Mouse (Mus musculus) embryonic facial prominence, embryonic 12.5 days (tissue): Measurements from ENCODE around the gene Whrn. TPM values are rescaled to one million over a fixed set of nuclear protein-coding genes. Genes with fewer than 3 reads are reported as not detected.

Experiments
- ATAC-seq: fragments of 200-750 bp; cut with Nextera tagmentation; 2 replicates; pipeline ENCODE4 v1.8.0; 2017; ENCODE audit not compliant: insufficient number of reproducible peaks, insufficient read depth, low FRiP score, low TSS enrichment
- H3K27ac ChIP-seq: fragments of 300-500 bp; sonication (generic); 2 replicates; pipeline ENCODE4 v1.5.1; 2016; ENCODE audit warnings: mild to moderate bottlenecking
- H3K27me3 ChIP-seq: fragments of 300-500 bp; sonication (generic); 2 replicates; pipeline ENCODE4 v1.6.1; 2016; ENCODE audit warnings: mild to moderate bottlenecking, moderate library complexity
- H3K36me3 ChIP-seq: fragments of 300-500 bp; sonication (generic); 2 replicates; pipeline ENCODE4 v1.6.1; 2016; ENCODE audit warnings: mild to moderate bottlenecking
- H3K4me1 ChIP-seq: fragments of 300-500 bp; sonication (generic); 2 replicates; pipeline ENCODE4 v1.6.1; 2016
- H3K4me2 ChIP-seq: fragments of 300-500 bp; sonication (generic); replicated peaks from 2 replicates; pipeline ENCODE4 v1.6.1; 2016; ENCODE audit warnings: mild to moderate bottlenecking, moderate library complexity
- H3K4me3 ChIP-seq: fragments of 300-500 bp; sonication (generic); 2 replicates; pipeline ENCODE4 v1.5.1; 2016; ENCODE audit warnings: mild to moderate bottlenecking
- H3K9ac ChIP-seq: fragments of 300-500 bp; sonication (generic); 2 replicates; pipeline ENCODE4 v1.6.1; 2016; ENCODE audit warnings: mild to moderate bottlenecking, moderate library complexity
- H3K9me3 ChIP-seq: fragments of 300-500 bp; sonication (generic); 2 replicates; pipeline ENCODE4 v1.6.1; 2016; ENCODE audit warnings: mild to moderate bottlenecking, moderate library complexity
- WGBS: fragments of 180-500 bp; shearing (Covaris S2); methylation state at CpG from one replicate; pipeline ENCODE4 v1.1.7; 2016; 5-methylcytosine and 5-hydroxymethylcytosine counted together
- polyA plus RNA-seq: library from polyadenylated mRNA; unstranded; fragments of >200 nt; fragmentation: Nextera tagmentation; extraction: Ambion mirVana; gene quantifications from 2 replicates; pipeline ENCODE4 v1.2.1, GENCODE M21; 2016

Whrn gene
- polyA plus RNA-seq, 1 experiment from 2014 or later: 8.6 TPM

DNA sequence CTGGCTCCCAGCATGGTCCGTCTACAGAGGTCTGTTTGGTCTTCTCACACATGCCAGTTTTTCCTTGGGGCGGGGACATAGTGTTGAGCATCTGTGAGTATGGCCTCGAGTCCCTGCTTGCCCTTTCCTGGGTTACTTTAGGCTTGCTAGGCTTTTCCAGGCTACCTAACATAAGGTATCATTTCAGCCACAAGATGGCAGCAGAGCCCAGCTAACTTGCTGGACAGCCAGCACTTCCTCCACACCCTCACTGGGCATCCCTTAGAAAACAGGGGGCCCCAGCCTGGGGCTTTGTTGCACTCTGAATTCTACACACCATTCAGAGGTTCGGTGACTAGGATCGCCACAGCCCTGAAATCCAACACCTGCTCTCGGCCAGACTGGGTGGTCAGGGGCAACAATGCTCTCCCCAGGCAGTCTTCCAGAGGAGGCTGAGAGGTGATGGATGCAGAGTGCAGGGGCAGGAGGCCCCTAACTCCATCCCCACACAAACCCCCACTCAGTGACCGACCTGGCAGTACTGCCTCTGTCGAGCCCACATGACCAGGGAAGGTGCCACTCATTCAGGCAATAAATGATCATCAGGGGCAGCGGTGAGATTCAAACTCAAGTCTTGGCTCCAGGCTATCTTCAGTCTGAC lies 78.4 kb downstream of the Whrn start:
- Histone ChIP-seq H3K36me3 (no peaks in the 10 kb centered on the region; the same call in 1 of the 2 replicates), H3K9me3 (no peaks in the 10 kb centered on the region), H3K9ac (peak overlapping the region; percentile 33; the same call in 1 of the 2 replicates), H3K4me3 (no peak overlapping the region), H3K27ac (no peak overlapping the region), H3K4me2 (no peak overlapping the region), H3K27me3 (no peaks in the 10 kb centered on the region), H3K4me1 (peaks cover 3% of the 10 kb centered on the region; the same call in 1 of the 2 replicates)
- 18% methylated on average over 9 of the region's 9 CpGs for WGBS
- ATAC-seq: peak; percentile 23; the same call in 1 of the 2 replicates

GRCm38 (mm10) chr4:63414951-63415350 lies 80.8 kb downstream of the Whrn start:
- Histone ChIP-seq H3K4me2 (no peak overlapping the region), H3K4me1 (peaks cover 3% of the 10 kb centered on the region; the same call in 1 of the 2 replicates), H3K27ac (no peak overlapping the region), H3K36me3 (no peaks in the 10 kb centered on the region; the same call in 1 of the 2 replicates), H3K9me3 (no peaks in the 10 kb centered on the region), H3K27me3 (no peaks in the 10 kb centered on the region), H3K9ac (no peak overlapping the region), H3K4me3 (no peak overlapping the region)
- 67% methylated on average over 5 of the region's 5 CpGs for WGBS
- ATAC-seq: no peak

GRCm38 (mm10) chr4:63411222-63411621 lies 84.6 kb downstream of the Whrn start:
- no peak overlapping the region for H3K4me3 ChIP-seq
- no peak overlapping the region for H3K4me2 ChIP-seq

GRCm38 (mm10) chr4:63410583-63410934 lies 85.2 kb downstream of the Whrn start:
- WGBS: under 1% methylated on average over 19 of the region's 19 CpGs
- Histone ChIP-seq H3K36me3 (no peaks in the 10 kb centered on the region), H3K4me3 (peak overlapping the region; percentile 55), H3K27ac (0 out of 2 replicates have a peak overlapping the region, but pooled peaks have one; percentile 33), H3K9me3 (no peaks in the 10 kb centered on the region), H3K4me1 (peaks cover 14% of the 10 kb centered on the region; the same call in 1 of the 2 replicates), H3K4me2 (peak overlapping the region; percentile 98), H3K9ac (peak overlapping the region; percentile 54), H3K27me3 (no peaks in the 10 kb centered on the region)
- peak; percentile 89 for ATAC-seq

More at GRCm38 (mm10) chr4:63411222-63411621, 84.6 kb downstream of the Whrn start:
- whole genome bisulfite sequencing: 61% methylated on average over 5 of the region's 5 CpGs
- Histone ChIP-seq H3K9me3 (no peaks in the 10 kb centered on the region), H3K4me1 (peaks cover 14% of the 10 kb centered on the region; the same call in 1 of the 2 replicates), H3K36me3 (no peaks in the 10 kb centered on the region; the same call in 1 of the 2 replicates), H3K9ac (no peak overlapping the region), H3K27ac (no peak overlapping the region), H3K27me3 (no peaks in the 10 kb centered on the region)
- ATAC-seq: no peak

DNA sequence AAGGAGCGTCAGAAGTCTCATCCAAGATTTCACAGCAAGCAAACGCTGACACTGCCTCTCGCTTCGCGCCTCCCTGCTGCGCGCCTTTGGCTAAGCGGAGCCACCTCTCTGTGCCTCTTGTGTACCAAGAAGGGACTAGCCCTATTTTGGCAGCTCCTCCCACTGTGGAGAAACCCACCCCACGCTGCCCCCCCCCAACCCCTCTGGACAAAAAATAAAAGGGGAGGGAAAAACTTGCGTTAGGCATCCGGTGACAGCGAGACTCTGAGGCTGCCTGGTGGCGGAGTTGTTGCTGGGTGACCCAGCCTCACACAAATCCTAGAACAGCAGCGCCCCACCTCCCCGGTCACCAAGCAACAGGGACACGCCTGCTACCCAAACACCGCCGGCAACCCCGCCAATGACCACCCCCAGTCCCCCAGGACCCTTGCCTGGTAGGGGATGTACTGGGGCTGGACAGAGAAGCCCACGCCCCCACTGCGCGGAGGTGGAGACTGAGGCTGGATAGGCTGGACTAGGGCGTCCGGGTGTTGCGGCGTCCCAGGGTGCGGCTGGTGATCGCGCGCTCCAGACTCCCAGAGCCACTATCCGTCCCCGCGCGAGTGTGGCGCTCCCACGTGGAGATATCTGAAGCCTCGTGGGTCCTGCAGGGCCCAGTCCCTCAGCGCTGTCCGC lies 85.7 kb downstream of the Whrn start:
- Histone ChIP-seq H3K4me3 (peak overlapping the region; percentile 55), H3K9ac (peak overlapping the region; percentile 54), H3K27ac (0 out of 2 replicates have a peak overlapping the region, but pooled peaks have one; percentile 33), H3K27me3 (no peaks in the 10 kb centered on the region), H3K9me3 (no peaks in the 10 kb centered on the region), H3K36me3 (no peaks in the 10 kb centered on the region), H3K4me2 (peak overlapping the region; percentile 98), H3K4me1 (peaks cover 18% of the 10 kb centered on the region; the same call in 1 of the 2 replicates)
- under 1% methylated on average over 39 of the region's 39 CpGs for WGBS
- peak; percentile 62 for ATAC-seq

DNA sequence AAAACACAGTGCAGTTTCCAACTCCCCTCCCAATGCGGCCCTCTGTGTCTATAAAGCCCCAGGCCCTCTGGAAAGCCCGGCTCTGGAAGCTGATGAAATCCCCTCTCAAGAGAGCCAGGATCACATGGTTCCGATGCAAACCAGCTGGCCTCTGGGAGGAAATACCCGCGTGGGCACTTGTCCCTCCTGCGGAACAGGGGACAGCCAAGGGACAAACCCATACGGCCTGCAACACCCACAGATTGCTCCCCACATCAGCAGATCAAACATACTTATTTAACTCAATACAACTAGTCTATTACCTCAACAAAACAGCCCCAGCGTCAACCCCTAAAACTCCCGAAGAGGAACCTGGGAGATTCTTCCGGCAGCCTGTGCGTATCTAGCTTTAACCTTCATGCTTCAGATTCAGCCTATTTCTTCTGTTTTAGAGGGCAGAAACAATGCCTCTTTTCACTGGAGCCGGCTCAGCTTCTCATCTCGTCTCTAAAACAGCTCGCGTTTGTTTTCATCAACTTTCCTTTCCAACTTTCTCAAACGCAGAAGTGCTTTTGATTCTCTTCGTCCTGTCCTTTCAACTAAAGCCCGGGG lies 86.4 kb downstream of the Whrn start:
- Histone ChIP-seq H3K4me2 (peak overlapping the region; percentile 98), H3K27ac (peak overlapping the region; percentile 20; the same call in 1 of the 2 replicates), H3K27me3 (no peaks in the 10 kb centered on the region), H3K36me3 (no peaks in the 10 kb centered on the region), H3K9me3 (no peaks in the 10 kb centered on the region), H3K4me1 (peaks cover 25% of the 10 kb centered on the region), H3K9ac (peak overlapping the region; percentile 54), H3K4me3 (peak overlapping the region; percentile 55)
- ATAC-seq: no peak
- 1% methylated on average over 18 of the region's 18 CpGs for WGBS

GRCm38 (mm10) chr4:63408649-63409048 lies 87.1 kb downstream of the Whrn start:
- 8% methylated on average over 8 of the region's 8 CpGs for WGBS
- Histone ChIP-seq H3K9me3 (no peaks in the 10 kb centered on the region), H3K4me2 (peak overlapping the region; percentile 98), H3K4me1 (peaks cover 32% of the 10 kb centered on the region), H3K9ac (no peak overlapping the region), H3K27ac (no peak overlapping the region), H3K36me3 (no peaks in the 10 kb centered on the region), H3K27me3 (no peaks in the 10 kb centered on the region), H3K4me3 (peak overlapping the region; percentile 55)
- peak; percentile 62 for ATAC-seq

DNA sequence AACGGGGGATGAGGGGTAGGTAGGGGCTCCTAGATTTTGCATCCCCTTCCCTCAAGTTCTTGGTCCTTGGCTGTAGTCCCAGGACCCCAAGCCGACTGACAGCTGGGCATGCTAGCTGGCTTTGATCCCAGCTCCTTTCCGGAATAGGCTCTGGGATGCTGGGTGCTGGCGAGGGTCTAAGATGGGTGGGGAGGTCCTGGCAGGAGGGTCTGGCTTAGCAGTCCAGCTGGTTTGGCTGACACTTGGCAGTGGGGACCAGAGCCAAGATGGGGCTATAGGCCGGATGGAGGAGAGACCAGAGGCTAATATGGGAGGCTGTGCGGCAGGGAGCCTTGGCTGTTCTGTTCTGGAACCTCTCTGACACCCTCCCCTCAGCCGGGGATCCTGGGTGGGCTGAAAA lies 87.5 kb downstream of the Whrn start:
- WGBS: 71% methylated on average over 7 of the region's 7 CpGs
- H3K27ac ChIP-seq: no peak overlapping the region
- no peak for ATAC-seq
- no peaks in the 10 kb centered on the region for H3K27me3 ChIP-seq
- H3K4me3 ChIP-seq: no peak overlapping the region
- H3K9me3 ChIP-seq: no peaks in the 10 kb centered on the region
- H3K4me2 ChIP-seq: peak overlapping the region; percentile 98; the same call in 1 of the 2 replicates
- no peaks in the 10 kb centered on the region for H3K36me3 ChIP-seq
- no peak overlapping the region for H3K9ac ChIP-seq
- H3K4me1 ChIP-seq: peaks cover 36% of the 10 kb centered on the region

DNA sequence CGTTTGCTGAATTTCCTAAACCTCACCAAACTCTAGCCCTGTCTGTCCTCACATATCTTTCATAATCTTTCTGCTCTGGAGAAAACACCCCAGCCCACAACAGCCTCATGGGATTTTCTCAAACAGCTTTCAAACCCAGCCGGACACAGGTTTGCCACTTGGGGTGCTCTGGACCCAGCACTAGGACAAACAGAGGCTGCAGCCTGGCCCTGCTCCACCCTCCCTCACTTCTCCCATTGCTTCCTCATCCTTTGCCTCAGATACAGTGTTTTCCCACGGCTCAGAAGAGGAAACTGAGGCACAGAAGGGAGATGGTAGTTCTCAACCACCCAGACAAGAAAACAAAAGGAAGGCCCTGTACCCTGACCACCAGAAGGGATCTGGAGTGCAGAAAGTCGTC lies 90.1 kb downstream of the Whrn start:
- Histone ChIP-seq H3K9ac (no peak overlapping the region), H3K4me3 (no peak overlapping the region), H3K4me2 (no peak overlapping the region), H3K27ac (no peak overlapping the region), H3K36me3 (no peaks in the 10 kb centered on the region), H3K4me1 (peaks cover 58% of the 10 kb centered on the region), H3K27me3 (no peaks in the 10 kb centered on the region), H3K9me3 (no peaks in the 10 kb centered on the region)
- no peak for ATAC-seq
- WGBS: 61% methylated on average over 4 of the region's 4 CpGs

- H3K9ac ChIP-seq: no peak overlapping the region
- no peak overlapping the region for H3K4me3 ChIP-seq
- 28% methylated on average over 7 of the region's 7 CpGs for WGBS
- H3K9me3 ChIP-seq: no peaks in the 10 kb centered on the region
- peaks cover 59% of the 10 kb centered on the region for H3K4me1 ChIP-seq
- H3K36me3 ChIP-seq: no peaks in the 10 kb centered on the region
- no peak overlapping the region for H3K27ac ChIP-seq
- no peak overlapping the region for H3K4me2 ChIP-seq
- no peaks in the 10 kb centered on the region for H3K27me3 ChIP-seq
- no peak for ATAC-seq
Observed at GRCm38 (mm10) chr4:63405051-63405450, 90.7 kb downstream of the Whrn start.

- H3K27ac ChIP-seq: peak overlapping the region; percentile 69; the same call in 1 of the 2 replicates
- no peaks in the 10 kb centered on the region for H3K27me3 ChIP-seq
- H3K9me3 ChIP-seq: no peaks in the 10 kb centered on the region
- WGBS: 60% methylated on average over 7 of the region's 7 CpGs
- H3K4me2 ChIP-seq: peak overlapping the region; percentile 57; the same call in 1 of the 2 replicates
- 0 out of 2 replicates have a peak overlapping the region, but pooled peaks have one; percentile 28 for H3K9ac ChIP-seq
- no peak for ATAC-seq
- H3K36me3 ChIP-seq: no peaks in the 10 kb centered on the region
- H3K4me3 ChIP-seq: no peak overlapping the region
- H3K4me1 ChIP-seq: peaks cover 65% of the 10 kb centered on the region
Observed at GRCm38 (mm10) chr4:63404205-63404604, 91.6 kb downstream of the Whrn start.
